Mouse (Mus musculus): ENCODE measurements around the gene Mettl27. TPM values are rescaled to one million over a fixed set of nuclear protein-coding genes. Genes with fewer than 3 reads are reported as not detected.

The Mettl27 gene
- polyA plus RNA-seq, 1 experiment from 2014 or later = 8.8 TPM

- no peaks in the 10 kb centered on the region for H3K36me3 ChIP-seq (replicated peaks)
These were observed 25.5 kb upstream of the Mettl27 start, which contains the start of gene Tmem270 for GRCm38 (mm10) chr5:134906633-134907032. Gene Tmem270 (minus strand): TSS chr5:134906733.

GRCm38 (mm10) chr5:134907135-134907534 is 25.0 kb upstream of the Mettl27 start:
- H3K27me3 ChIP-seq = no peaks in the 10 kb centered on the region
- H3K9me3 ChIP-seq = no peaks in the 10 kb centered on the region
- H3K9ac ChIP-seq = no peak overlapping the region
- H3K36me3 ChIP-seq (replicated peaks) = no peaks in the 10 kb centered on the region
- peak; percentile 67 for ATAC-seq (ENCODE audit: low FRiP score)
- H3K4me2 ChIP-seq = no peak overlapping the region
- 0 out of 2 replicates have a peak, but pooled peaks cover 4% of the 10 kb centered on the region for H3K4me1 ChIP-seq
- no peak overlapping the region for H3K4me3 ChIP-seq (replicated peaks)
- H3K27ac ChIP-seq = no peak overlapping the region
- under 1% methylated on average over 13 of the region's 13 CpGs for WGBS

More at GRCm38 (mm10) chr5:134906633-134907032, 25.5 kb upstream of the Mettl27 start, which contains the start of gene Tmem270:
- no peak for ATAC-seq (ENCODE audit: low FRiP score)
- Histone ChIP-seq H3K27me3 (no peaks in the 10 kb centered on the region), H3K27ac (no peak within 1 kb of the TSS), H3K4me2 (no peak within 1 kb of the TSS), H3K4me1 (0 out of 2 replicates have a peak, but pooled peaks cover 4% of the 10 kb centered on the region), H3K9me3 (no peaks in the 10 kb centered on the region), H3K9ac (no peak within 1 kb of the TSS), H3K4me3 (replicated peaks) (no peak within 1 kb of the TSS)
- 78% methylated on average over 6 of the region's 6 CpGs for WGBS

DNA sequence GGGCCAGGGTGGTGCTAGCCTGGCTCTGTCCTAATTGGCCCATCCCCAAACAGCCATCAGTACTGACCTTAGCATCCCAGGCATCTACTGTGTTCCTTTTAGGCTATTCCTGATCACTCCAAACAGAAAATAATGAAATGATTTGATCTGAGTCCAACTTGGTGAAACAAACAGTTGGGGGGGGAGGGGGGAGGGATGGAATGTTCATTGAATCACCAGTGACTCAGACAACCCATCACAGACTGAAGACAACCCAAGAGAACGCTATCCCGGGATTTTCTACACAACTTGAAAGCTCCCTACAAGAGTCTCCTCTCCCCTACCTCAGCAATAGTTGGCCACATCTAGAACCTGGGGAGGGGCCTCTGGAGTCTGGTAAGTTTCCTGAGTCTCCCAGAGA is 20.3 kb upstream of the Mettl27 start:
- 91% methylated on average over 2 of the region's 2 CpGs for WGBS
- Histone ChIP-seq H3K27ac (no peak overlapping the region), H3K36me3 (replicated peaks) (no peaks in the 10 kb centered on the region), H3K4me1 (0 out of 2 replicates have a peak, but pooled peaks cover 2% of the 10 kb centered on the region), H3K4me3 (replicated peaks) (no peak overlapping the region), H3K9me3 (no peaks in the 10 kb centered on the region), H3K4me2 (no peak overlapping the region), H3K9ac (no peak overlapping the region), H3K27me3 (0 out of 2 replicates have a peak, but pooled peaks cover 3% of the 10 kb centered on the region)
- ATAC-seq (ENCODE audit: low FRiP score) = no peak

GRCm38 (mm10) chr5:134913352-134913751 is 18.8 kb upstream of the Mettl27 start:
- H3K9me3 ChIP-seq = no peaks in the 10 kb centered on the region
- H3K4me3 ChIP-seq (replicated peaks) = no peak overlapping the region
- no peaks in the 10 kb centered on the region for H3K4me1 ChIP-seq
- 80% methylated on average over 3 of the region's 3 CpGs for WGBS
- H3K36me3 ChIP-seq (replicated peaks) = no peaks in the 10 kb centered on the region
- no peak overlapping the region for H3K9ac ChIP-seq
- 0 out of 2 replicates have a peak, but pooled peaks cover 3% of the 10 kb centered on the region for H3K27me3 ChIP-seq
- no peak overlapping the region for H3K27ac ChIP-seq
- no peak for ATAC-seq (ENCODE audit: low FRiP score)
- H3K4me2 ChIP-seq = no peak overlapping the region

GRCm38 (mm10) chr5:134913753-134914152 is 18.4 kb upstream of the Mettl27 start:
- H3K27me3 ChIP-seq = 0 out of 2 replicates have a peak, but pooled peaks cover 3% of the 10 kb centered on the region
- no peaks in the 10 kb centered on the region for H3K36me3 ChIP-seq (replicated peaks)
- no peak for ATAC-seq (ENCODE audit: low FRiP score)
- 91% methylated on average over 4 of the region's 4 CpGs for WGBS
- H3K9me3 ChIP-seq = no peaks in the 10 kb centered on the region
- no peaks in the 10 kb centered on the region for H3K4me1 ChIP-seq
- H3K4me3 ChIP-seq (replicated peaks) = no peak overlapping the region
- no peak overlapping the region for H3K9ac ChIP-seq
- no peak overlapping the region for H3K27ac ChIP-seq
- H3K4me2 ChIP-seq = no peak overlapping the region

DNA sequence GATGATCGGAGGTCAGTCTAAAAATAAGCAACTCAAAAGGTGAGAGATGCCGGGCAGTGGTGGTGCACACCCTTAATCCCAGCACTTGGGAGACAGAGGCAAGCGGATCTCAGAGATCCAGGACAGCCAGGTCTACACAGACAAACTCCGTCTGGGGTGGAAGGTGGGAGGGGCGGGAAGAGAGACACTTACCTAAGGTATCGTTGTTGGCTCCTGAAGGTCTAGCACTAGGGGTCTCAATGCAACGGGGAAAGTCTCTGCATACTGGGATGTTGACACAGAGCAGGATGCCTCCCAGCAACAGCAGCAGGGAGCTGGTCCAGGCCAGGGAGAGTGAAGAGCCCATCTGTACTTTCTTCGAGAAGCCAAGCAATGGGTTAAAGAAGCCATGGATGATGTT is 17.7 kb upstream of the Mettl27 start:
- Histone ChIP-seq H3K4me3 (replicated peaks) (no peak overlapping the region), H3K9ac (no peak overlapping the region), H3K27me3 (0 out of 2 replicates have a peak, but pooled peaks cover 3% of the 10 kb centered on the region), H3K9me3 (no peaks in the 10 kb centered on the region), H3K36me3 (replicated peaks) (no peaks in the 10 kb centered on the region), H3K27ac (no peak overlapping the region), H3K4me1 (no peaks in the 10 kb centered on the region), H3K4me2 (no peak overlapping the region)
- no peak for ATAC-seq (ENCODE audit: low FRiP score)
- WGBS = 88% methylated on average over 8 of the region's 8 CpGs

- 78% methylated on average over 8 of the region's 8 CpGs for WGBS
- no peak within 1 kb of the TSS for H3K27ac ChIP-seq
- no peaks in the 10 kb centered on the region for H3K9me3 ChIP-seq
- no peak within 1 kb of the TSS for H3K9ac ChIP-seq
- H3K27me3 ChIP-seq = 0 out of 2 replicates have a peak, but pooled peaks cover 3% of the 10 kb centered on the region
- no peaks in the 10 kb centered on the region for H3K36me3 ChIP-seq (replicated peaks)
- H3K4me1 ChIP-seq = no peaks in the 10 kb centered on the region
- no peak within 1 kb of the TSS for H3K4me3 ChIP-seq (replicated peaks)
- no peak within 1 kb of the TSS for H3K4me2 ChIP-seq
- ATAC-seq (ENCODE audit: low FRiP score) = no peak
These were observed 16.9 kb upstream of the Mettl27 start, which contains the start of gene Cldn13 for GRCm38 (mm10) chr5:134915311-134915710. Gene Cldn13 (minus strand): TSS chr5:134915526.

- no peaks in the 10 kb centered on the region for H3K4me1 ChIP-seq
- H3K4me2 ChIP-seq = no peak overlapping the region
- no peak overlapping the region for H3K27ac ChIP-seq
- H3K4me3 ChIP-seq (replicated peaks) = no peak overlapping the region
- no peaks in the 10 kb centered on the region for H3K9me3 ChIP-seq
- WGBS = 50% methylated on average over 16 of the region's 16 CpGs
- no peak for ATAC-seq (ENCODE audit: low FRiP score)
- H3K36me3 ChIP-seq (replicated peaks) = no peaks in the 10 kb centered on the region
- H3K27me3 ChIP-seq = no peaks in the 10 kb centered on the region
- no peak overlapping the region for H3K9ac ChIP-seq
These were observed 13.9 kb upstream of the Mettl27 start for GRCm38 (mm10) chr5:134918071-134918832.

GRCm38 (mm10) chr5:134919097-134919496 is 13.1 kb upstream of the Mettl27 start:
- H3K27ac ChIP-seq = no peak overlapping the region
- H3K4me1 ChIP-seq = no peaks in the 10 kb centered on the region
- H3K36me3 ChIP-seq (replicated peaks) = no peaks in the 10 kb centered on the region
- ATAC-seq (ENCODE audit: low FRiP score) = no peak
- no peaks in the 10 kb centered on the region for H3K9me3 ChIP-seq
- H3K9ac ChIP-seq = no peak overlapping the region
- no peak overlapping the region for H3K4me3 ChIP-seq (replicated peaks)
- WGBS = 96% methylated on average over 3 of the region's 3 CpGs
- H3K4me2 ChIP-seq = no peak overlapping the region
- H3K27me3 ChIP-seq = no peaks in the 10 kb centered on the region

DNA sequence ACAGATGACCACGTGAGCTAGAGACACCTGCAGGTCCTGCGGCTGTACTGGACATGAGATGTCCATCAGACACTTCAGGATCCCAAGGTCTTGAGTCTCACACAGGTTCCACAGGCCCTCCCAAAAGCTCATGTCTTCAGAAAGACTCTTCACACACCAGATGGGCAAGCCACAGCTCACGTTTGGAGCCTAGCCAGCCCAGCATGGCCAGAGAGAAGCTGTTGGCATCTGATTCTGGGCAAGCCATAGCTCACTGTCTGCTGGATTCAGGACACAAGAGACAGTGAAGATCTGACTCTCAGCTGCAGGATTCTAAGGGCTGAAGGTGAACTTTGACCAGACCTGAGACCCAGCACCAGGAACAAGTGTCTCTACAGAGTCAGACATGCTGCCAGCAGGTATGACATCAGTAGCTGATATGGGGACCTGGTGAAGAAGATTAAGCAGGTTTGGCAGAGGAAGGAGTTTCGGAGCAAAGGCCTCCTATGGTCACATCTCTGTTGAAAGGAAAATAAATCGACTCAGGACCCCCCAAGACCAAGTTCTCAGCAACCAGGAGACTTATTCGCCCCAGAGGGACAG is 12.0 kb upstream of the Mettl27 start:
- Histone ChIP-seq H3K27me3 (no peaks in the 10 kb centered on the region), H3K9ac (no peak overlapping the region), H3K4me1 (no peaks in the 10 kb centered on the region), H3K27ac (no peak overlapping the region), H3K4me3 (replicated peaks) (no peak overlapping the region), H3K9me3 (no peaks in the 10 kb centered on the region), H3K36me3 (replicated peaks) (no peaks in the 10 kb centered on the region), H3K4me2 (no peak overlapping the region)
- no peak for ATAC-seq (ENCODE audit: low FRiP score)
- 71% methylated on average over 6 of the region's 6 CpGs for WGBS

DNA sequence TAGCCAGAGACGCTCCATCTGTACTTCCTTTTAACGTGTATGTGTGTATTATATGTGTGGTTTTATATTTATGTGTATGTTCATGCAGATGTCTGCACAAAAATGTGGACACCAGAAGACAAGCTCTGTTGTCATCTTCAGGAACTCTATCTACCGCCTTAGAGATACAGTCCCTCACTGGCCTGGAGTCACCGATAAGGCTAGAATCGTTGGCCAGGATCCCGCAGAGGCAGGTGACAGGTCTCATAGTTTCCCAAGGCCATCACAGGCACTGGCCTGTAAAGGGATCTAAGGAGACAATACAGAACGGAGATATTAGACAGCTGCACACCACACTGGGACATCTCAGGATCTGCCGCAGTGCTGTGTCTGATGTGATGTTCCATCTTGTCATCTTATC is 11.1 kb upstream of the Mettl27 start:
- Histone ChIP-seq H3K4me3 (replicated peaks) (no peak overlapping the region), H3K4me1 (no peaks in the 10 kb centered on the region), H3K9me3 (no peaks in the 10 kb centered on the region), H3K4me2 (no peak overlapping the region), H3K9ac (no peak overlapping the region), H3K27me3 (no peaks in the 10 kb centered on the region), H3K36me3 (replicated peaks) (no peaks in the 10 kb centered on the region), H3K27ac (no peak overlapping the region)
- 88% methylated on average over 8 of the region's 8 CpGs for WGBS
- no peak for ATAC-seq (ENCODE audit: low FRiP score)

DNA sequence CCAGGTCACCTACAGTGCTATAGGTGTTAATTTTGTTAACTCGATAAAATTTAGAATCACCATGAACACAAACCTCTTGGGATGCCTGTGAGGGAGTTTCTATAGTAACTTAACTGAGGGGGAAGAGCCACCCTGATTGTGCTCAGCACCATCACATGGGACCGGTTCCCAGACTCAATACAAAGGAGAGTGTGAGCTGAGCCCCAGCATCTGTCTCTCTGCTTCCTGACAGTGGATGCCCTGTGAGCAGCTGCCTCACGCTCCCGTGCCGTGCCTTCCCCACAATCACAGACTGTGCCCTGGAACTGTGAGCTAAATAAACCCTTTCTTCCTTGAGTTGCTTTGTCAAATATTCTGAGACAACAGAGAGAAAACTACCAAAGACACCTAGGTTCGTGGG is 9.0 kb upstream of the Mettl27 start:
- no peak overlapping the region for H3K4me2 ChIP-seq
- H3K27ac ChIP-seq = no peak overlapping the region
- H3K27me3 ChIP-seq = no peaks in the 10 kb centered on the region
- H3K4me3 ChIP-seq (replicated peaks) = no peak overlapping the region
- no peaks in the 10 kb centered on the region for H3K9me3 ChIP-seq
- no peak overlapping the region for H3K9ac ChIP-seq
- ATAC-seq (ENCODE audit: low FRiP score) = no peak
- H3K4me1 ChIP-seq = no peaks in the 10 kb centered on the region
- no peaks in the 10 kb centered on the region for H3K36me3 ChIP-seq (replicated peaks)
- WGBS = 74% methylated on average over 6 of the region's 6 CpGs

All from forebrain, embryonic 12.5 days (tissue).